Mouse (Mus musculus): ENCODE data around the gene Lrig2.
A peak's percentile ranks its signal among the peaks of the same experiment; 100 is the strongest.
"Not testable (repeated sequence)": the region's sequence is repeated elsewhere in the genome, so short reads cannot be mapped to it uniquely, and the experiment has no call there.

The Lrig2 gene

DNA sequence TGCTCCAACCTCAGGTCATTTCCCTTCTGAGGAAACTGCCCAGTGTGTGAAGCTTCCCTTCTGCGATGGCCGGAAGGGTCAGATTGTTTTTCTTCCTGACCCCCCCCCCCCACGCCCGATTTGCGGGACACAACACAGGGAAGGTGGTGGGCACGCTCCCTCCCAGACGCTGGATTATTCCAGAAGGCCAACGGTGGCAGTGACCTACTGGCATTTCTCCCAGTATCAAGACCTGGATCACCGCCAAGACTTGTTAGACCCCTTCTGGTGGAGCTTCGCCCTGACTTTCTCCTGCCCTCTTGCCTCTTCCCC, 79.9 kb downstream of the Lrig2 start:
- peak; percentile 77 for DNase-seq

DNA sequence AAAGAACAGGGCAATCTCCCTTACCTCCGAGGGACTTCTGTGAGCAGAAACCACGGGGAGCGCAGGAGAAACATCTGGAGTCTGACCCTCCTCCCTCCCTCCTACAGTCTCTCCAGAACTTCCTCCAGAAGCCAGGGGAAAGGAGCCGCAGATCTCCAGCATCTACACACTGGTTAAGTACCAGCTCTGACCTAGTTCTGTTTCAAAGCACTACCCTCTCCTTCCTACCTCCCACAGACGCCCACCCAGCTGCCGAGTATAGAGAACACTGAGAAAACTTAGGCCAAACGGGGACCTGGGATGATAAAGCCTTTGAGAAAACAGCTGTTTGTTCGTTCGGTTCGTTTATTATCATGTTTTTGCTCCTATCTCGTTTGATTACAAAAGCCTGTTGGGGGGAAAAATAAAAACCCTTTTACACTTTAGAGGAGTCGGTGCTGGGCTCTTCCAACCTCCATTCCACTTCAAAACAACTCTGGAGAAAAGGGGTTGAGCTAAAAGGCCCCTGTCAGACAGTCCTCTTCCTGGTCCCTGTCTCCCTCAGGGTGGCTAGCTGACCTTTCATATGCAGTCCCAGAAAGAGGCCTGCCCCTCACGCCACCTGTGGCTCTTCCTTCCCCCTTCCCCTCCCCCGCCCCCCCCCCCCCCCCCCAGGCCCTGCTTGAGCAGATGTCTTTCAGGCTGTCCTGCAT, 80.4 kb downstream of the Lrig2 start:
- DNase-seq: peak; percentile 27

DNA sequence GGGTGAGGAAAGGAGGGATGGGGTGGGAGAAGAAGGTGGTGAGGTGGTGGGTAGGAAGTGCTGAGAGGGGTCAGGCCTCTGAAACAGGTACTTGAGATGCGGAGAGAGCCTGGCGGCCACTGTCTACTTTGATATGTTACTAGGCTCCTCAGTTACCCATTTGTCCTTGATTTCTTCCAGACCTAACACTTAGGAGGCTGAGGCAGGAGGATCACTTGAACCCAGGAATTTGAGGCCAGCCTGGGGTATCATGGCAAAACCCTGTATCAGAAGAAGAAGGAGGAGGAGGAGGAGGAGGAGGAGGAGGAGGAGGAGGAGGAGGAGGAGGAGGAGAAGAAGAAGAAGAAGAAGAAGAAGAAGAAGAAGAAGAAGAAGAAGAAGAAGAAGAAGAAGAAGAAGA, 84.4 kb downstream of the Lrig2 start:
- DNase-seq: not testable (repeated sequence)

DNA sequence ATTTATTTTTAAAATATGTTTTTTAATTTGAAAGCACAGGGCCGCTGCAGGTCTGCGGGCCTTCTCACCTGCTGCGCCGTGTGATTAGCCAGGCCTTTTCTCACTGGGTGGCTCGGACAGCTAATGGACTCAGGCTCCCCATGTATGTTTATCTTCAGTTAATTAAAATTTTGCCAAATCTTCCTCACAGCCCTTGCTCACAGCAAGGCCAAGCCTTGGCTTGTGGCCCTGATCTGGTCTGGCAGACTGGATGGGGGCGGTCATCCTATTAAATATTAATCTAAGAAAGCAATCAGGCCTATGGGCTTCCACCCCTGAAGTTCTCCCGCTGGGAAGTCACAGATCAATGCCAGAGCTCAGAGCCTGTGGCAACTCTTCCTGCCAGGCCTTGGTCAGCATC, 87.4 kb downstream of the Lrig2 start:
- peak; percentile 78 for DNase-seq

DNA sequence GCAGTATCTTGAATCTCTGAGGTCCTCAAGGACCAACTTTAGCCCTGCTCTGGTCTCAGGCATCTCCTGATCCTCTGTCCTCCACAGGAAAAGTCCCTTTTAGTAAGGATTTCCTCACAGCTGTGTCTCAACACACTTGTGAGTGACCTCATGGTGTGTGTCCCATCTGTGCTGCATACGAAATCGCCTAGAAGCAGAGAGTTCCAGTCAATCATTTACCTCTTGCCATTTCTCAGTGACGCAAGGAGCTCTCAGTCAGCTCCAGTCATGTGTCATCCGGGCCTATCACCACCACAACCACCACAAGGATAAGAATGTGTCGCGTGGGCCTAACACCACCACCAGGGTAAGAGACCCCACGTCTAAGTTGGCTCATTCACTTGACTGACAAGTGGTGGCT, 90.8 kb downstream of the Lrig2 start:
- no peak for DNase-seq

DNA sequence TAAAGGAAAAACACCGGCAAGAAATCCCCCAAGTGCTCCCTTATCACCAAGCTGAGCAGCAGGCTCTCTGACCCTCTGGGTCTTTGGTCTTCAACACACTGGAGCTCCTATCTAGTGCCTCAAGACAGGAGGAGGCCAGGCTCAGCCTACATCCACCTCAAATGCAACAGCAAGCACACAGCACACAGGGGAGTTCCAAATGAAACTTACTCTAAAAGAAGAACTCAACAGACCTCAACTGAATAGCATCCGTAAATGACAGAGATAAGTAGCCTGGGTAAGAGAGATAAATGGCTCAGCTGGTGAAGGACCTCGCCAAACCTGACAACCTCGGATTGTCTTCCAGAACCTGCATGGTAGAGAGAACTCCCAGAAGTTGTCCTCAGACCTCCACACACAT, 91.7 kb downstream of the Lrig2 start:
- no peak for DNase-seq

DNA sequence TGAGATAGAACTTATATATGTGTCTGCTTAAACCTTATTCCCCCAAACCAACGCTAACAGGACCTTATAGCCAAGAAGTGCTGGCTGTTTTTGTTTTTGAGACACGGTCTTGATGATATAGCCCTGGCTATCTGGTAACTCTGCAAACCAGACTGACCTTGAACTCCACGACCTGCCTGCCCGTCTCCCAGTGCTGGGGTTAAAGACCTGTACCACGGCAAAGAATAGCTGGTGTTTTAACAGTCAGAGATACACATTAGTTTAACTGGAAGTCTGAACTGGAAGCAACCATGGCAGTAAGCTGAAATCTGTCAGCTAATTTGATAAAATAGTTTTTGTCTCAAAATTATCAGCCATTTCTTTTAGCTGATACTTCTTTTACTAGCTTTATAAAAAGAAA, 94.9 kb downstream of the Lrig2 start:
- no peak for DNase-seq

DNA sequence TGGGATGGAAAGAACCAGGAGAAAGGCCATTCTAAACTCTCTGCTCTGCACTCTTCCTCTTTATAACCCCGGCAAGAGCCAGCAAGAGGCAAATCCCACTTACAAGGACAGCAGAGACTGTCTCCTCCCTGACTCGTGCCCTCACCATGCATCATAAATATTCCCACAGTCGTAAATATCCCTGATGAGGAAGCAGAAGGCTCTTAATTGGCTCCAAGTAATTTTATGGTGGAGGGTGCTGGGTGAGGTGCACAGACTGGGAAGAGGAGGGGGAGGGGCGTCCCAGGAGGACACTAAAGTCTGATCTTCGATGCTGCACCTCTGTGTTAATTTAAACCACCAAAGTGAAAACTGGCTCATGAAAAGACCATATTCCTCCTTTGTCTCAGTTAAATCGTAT, 99.2 kb downstream of the Lrig2 start:
- DNase-seq: no peak

DNA sequence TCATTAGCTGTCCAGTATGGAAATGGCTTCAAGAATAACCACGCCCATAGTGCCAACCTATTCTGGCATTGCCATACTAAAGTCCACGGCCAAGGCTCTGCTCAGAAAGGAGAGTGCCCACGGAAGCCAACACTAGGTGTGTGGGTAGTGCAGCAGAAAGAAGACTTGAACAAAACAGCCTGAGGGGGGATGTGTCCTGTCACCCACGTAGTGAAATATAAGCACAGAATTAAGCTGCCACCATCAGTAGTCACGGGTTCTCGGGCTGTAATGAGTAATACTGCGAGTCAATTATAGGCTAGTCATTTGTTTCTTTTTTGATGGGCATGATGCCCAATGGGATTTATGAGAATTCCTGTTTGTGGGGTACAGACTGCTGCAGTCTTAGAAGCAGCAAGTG, 104.2 kb downstream of the Lrig2 start:
- no peak for DNase-seq

DNA sequence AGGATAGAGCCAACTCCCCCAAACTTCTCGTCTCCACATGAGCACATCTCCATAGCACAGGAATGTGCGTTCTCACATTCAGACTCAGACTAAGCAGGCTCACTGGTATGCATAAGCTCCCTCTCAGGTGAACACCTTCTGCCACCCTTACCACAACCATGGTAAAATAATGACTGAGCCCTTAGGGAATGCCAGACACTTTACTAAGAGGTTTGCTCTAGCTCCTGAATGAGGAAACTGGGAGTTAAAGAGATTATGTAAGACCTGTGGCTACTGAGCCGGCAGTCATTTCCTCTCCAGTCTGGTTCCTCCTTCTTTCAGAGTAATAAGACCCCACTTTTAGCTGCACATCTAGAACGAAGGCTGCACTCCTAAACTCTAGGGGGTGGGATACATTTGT, 108.1 kb downstream of the Lrig2 start:
- no peak for DNase-seq

DNA sequence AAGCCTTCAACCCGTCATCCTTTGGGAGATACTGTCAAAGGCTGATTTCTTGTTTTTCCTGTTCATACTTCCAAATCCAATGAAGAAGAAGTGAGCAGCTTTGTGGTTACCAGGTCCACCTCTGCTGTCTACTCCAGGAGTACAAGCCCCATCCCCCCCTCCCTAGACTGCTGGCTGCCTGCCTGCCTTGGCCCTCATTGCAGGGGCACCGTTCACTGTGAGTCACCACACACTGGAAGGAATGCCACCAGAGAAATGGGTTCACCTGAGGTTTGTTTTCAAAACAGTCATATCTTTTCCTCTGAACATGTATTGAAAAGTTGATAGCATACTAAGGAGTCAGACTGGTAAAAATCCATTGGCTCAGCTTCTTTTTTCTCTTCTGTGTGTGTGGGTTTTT, 110.5 kb downstream of the Lrig2 start:
- DNase-seq: no peak

DNA sequence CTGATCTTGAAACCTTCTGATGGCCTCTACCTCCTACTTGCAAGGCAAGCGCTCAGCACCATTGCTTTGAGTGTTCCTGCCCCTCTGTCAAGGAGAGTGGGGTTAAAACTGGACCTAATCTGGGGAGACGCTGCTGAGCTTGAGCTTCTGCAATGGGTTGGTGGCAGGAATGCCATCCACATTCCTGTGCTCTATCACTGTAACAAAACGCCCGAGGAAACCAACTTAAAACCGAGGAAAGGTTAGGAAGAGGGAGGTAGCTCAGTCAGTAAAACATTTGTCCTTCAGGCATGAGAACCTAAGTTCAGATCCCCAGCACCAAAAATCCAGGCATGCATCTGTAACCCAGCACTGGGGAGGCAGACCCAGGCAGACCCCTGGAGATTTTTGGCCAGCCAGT, 111.6 kb downstream of the Lrig2 start:
- DNase-seq: no peak

DNA sequence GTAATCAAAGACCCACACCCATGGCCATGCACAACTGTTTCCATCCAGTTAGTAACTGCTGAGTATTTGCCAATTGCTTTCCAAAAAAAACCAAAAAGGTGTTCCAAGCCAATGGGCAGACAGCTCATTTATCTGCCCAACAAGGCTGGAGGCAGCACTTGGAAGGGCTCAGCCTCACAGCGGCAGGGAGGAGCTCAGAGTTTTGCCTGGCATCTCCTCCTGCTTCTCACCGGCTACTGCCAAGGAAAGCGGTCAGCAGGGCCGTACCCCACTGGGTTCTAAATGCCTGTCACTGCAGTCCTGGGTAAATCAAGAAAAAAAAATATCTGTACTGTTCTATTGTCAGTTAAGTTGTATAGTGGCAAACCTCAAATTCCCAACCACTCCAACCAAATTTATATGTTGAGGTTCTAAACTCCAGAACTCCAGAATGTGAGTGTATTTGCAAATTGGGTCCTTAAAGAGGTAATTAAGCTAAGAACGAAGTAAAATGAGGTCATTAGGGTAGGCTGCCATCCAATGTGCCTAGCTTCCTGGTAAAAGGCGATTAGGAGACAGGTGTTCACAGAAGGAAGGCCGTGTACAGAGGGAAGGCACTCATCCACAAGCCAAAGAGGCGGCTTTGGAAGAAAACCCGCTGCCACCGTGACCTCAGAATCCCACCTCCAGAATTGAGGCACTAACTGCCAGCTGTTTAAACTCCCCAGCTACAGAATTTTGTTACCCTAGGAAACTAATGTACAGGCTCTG, 112.2 kb downstream of the Lrig2 start:
- DNase-seq: no peak

DNA sequence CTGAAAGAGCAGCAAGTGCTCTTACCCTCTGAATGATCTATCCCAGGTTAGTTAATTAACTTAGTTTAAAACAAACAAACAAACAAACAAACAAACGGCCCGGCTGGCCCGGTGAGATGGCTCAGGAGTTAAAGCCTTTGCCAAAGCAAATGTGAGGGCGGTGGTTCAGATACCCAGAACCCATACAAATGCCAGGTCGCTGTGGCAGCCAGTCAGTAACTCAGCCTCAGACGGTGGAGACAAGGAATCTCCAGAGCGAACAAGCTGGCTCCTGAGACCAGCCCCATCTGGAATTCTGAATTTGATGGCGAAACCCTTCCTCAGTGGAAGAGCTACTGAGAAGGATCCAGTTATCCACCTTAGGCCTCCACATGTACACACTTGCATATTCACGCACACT, 114.4 kb downstream of the Lrig2 start:
- DNase-seq: no peak

DNA sequence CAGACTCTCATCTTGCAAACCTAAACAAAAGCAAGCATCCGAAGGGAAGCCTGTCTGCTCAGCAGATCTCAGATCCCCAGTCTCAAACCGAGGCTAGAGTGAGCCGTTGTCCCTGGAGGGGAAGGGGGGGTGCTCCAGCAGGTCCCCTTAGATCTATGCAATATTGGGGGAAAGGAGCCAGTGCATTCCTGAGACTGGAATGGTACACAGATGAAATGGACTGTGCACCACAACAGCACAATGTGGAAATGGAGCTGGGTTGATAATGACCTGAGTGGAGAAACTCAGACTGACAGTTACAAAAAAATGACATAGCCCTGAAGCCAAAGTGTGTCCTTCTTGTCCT, 115.0 kb downstream of the Lrig2 start:
- no peak for DNase-seq

DNA sequence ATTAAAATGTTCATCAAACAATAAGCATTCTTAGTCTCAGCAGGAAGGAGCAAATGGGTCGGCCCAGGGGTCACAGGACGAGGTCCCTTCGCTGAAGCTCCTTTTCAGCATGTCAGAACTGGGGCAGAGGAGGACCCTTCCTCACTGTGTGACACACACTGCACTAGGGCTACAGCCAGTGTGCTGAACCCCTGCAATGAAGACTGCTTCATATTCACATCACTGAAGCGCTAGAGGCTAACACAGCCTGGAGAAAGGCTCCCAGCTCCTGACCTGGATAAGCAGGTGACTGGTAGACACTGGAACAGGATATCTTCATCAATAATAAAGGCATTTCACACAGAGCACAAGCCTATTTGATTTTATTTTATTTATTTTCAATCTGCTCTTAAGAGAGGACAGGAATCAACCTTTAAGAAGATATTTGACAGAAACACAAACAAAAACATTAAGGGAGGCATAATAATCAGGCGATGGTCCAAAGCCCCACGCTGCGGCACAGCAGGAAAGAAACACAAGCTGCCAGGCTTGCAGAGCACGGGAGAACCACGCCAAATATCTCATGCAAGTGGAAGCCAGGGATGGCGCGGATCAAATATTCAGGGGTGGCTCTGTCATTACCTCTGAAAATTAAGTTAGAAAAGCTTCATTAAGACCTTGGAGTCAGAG, 115.5 kb downstream of the Lrig2 start:
- no peak for DNase-seq

DNA sequence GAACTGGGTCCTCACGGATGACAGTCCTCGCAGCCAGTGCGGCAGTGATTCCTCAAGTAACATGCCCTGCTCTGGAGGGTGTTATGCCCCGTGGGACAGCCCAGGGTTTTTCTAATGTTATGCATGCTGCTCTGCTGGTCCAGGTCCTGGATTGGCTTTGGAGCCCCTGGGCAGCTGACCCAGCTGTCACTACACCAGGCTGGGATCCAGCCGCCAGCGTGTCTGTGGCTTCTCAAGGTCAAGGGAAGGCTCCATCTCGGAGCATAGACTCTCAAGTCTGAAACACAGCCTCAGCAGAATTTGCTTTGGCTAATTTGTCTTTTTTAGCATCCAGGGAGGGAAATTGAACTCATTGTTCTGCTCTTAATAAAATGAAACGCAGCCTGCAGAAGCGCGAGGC, 121.6 kb downstream of the Lrig2 start:
- DNase-seq: peak; percentile 37

DNA sequence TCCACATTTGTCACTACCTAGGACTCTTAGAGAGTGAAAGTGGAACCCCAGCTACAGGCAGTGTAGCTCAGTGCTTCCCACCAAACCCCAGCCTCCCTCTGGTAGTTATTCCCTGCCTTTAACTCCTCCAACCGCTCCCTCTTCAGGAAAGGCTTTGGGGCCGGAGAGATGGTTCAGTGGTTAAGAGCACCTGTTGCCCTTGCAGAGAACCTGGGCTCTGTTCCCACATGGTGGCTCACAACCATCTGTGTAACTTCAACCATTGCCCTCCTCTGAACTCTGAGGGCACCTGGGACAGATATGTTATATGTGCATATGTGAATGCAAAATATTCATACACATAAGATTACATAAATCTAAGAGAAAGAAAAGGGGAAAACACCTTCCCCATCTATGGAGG, 122.3 kb downstream of the Lrig2 start:
- no peak for DNase-seq

DNA sequence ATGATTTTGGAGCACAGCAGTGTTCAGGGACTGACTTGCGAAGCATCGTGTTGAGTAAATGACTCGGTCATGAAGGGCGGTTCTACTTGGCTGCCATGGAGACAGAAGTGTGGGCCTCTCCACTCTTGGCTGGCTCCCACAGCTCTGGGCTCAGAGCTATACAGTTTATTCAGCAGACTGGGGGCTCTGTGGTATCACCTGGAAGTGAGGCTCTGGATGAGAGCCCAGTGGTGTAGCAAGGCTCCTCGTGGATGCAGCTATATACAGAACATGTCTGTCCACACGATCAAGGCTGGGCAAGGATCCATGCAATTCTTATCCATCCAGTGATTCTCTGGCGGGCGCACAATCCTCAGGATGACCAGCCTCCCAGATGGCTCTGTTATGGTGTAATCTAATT, 126.1 kb downstream of the Lrig2 start:
- no peak for DNase-seq

DNA sequence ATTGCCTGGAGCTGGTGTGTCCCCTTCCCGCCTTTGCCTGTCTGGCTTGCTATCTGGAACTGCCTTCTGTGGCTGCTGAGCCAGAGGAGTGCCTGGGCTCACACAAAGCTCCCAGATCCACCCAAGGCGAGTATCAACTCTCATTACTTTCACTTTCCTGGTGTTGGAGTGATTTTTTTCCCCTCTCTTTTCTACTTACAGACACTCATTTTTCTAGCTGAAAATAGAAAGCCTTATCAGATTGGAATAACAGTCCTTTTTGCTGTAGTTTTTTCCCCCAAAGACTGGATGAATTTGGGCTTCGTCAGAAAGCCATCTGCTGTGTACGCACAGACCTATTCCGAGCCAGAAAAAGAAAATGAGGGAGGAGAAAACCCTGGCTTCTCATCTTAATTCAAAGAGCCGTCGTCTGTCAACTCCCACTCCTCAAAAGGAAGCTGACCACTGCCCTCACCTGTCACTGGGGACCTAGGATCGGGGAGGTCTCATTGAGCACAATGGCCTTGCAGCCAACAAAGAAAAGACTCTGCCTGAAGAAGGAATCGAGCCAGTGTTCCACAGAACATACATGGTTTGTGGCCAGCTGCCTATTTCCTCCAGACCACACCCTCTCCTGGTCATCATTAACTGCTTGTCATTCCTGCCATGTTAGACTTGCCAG, 127.9 kb downstream of the Lrig2 start:
- DNase-seq: no peak

DNA sequence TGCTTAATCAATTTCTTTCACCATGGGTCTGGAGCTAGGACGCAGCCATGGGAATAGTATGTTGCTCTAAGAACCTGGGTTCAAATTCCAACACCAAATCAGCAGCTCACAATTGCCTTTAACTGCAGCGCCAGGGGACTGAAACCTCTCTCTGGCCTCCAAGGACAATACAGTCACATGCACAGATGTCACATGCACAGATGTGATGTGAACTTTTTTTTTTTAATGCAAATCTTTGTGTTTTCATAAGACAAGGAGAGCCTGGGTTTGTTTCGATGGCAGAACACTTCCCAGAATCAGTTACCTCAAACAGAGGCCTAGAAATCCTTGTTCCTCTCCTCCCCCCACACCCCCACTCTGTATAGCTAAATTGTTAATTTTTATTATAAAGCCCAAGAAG, 133.5 kb downstream of the Lrig2 start:
- DNase-seq: no peak

DNA sequence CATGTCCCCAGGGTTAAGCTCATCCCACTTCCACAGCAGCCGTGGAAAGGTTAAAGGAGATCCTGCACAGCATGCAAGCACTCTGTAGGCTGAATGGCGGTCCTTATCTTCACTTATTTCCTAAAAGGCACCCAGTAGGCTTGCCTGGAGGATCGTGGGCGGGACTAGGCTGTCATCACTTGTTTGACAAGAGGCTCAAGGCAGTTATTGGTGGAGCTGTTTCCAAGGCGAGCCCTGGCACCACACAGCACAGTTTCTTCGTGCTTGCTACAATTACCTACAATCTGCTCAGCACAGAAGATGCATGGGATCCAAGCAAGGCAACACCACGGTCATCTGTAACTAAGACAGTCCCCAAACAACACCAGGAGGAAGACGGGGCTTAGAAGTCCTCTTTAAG, 137.8 kb downstream of the Lrig2 start:
- no peak for DNase-seq

DNA sequence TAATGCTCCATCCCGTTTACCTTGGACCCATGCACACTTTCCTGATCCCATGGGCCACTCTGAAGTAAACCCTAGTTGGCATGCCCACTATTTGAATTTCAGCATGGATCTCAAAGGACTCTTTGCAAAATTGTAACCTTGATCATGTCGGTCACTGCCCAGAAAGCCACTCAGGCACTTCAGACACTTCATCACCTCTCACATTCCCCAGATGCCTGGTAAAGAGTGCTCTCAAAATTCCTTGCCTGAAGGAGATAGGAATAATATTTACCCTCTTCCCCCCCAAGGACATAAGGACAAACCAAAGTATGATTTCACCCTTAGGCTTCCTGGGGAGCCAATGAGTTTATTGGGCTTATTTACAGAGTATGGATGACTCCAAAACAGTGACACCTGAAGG, 139.3 kb downstream of the Lrig2 start:
- no peak for DNase-seq

DNA sequence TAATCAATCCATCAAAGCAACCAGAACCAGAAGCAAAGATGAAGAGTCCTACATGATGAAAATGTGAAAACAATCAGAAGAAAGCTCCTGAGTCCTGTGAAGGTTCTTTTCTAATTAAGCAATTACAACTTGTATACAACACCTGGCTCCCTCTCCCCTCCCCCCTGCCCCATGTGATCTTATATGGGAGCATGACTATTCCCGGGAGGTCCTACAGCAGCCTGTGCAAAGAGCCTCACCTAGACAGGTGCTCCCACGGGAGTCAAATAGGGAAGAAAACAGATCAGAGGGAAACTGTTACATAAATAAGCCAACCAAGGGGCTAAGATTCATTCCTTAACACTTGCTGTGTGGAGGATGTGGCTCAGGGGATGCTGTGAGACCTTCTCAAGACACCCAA, 143.8 kb downstream of the Lrig2 start:
- DNase-seq: no peak

Measured in kidney, postnatal 14 days (tissue).